Mouse (Mus musculus): ENCODE results near the gene Foxg1. TPM values are rescaled to one million over a fixed set of nuclear protein-coding genes. Genes with fewer than 3 reads are reported as not detected.

Foxg1 gene
- total RNA-seq, 1 experiment from 2014 or later: not detected

DNA sequence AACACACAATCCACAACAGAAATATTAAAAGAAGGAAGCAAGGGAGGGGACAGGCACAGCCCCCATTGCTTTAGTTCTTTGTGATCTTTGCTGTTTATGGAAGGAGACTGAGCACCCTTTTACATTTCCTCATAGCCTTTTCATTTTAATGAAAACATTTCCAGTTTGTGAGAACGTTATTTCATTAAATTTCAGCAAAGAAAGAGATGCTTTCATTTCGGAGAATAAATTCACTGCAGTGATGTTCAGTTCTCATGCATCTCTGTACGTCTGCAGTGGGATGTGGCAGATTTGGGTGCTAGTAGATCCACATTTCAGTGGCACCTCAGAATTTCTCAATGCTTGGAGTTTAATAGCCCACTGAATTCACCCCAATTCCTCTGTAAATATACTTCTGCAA, 16.2 kb downstream of the Foxg1 start:
- ATAC-seq (replicated peaks; ENCODE audit: insufficient number of reproducible peaks, low FRiP score, low TSS enrichment, poor library complexity, severe bottlenecking): no peak

DNA sequence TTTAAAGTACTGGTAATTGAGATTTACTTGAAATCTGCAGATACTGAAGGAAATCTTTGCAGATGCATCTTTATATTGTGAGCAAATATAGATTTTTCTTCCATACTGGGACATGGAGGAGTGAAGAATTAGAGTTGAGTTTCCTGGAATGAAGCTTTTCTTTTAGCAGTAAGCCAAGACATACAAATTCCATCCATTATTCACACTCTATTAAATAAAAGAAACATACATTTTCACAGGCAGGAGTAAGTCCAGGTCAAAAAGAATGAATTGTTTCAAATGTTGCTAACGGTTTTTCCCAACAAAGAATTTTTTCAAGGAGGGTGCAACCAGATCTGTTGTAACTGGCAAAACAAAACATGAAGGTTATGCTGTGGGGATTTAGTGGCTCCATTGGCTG, 17.2 kb downstream of the Foxg1 start:
- no peak for ATAC-seq (replicated peaks; ENCODE audit: insufficient number of reproducible peaks, low FRiP score, low TSS enrichment, poor library complexity, severe bottlenecking)

DNA sequence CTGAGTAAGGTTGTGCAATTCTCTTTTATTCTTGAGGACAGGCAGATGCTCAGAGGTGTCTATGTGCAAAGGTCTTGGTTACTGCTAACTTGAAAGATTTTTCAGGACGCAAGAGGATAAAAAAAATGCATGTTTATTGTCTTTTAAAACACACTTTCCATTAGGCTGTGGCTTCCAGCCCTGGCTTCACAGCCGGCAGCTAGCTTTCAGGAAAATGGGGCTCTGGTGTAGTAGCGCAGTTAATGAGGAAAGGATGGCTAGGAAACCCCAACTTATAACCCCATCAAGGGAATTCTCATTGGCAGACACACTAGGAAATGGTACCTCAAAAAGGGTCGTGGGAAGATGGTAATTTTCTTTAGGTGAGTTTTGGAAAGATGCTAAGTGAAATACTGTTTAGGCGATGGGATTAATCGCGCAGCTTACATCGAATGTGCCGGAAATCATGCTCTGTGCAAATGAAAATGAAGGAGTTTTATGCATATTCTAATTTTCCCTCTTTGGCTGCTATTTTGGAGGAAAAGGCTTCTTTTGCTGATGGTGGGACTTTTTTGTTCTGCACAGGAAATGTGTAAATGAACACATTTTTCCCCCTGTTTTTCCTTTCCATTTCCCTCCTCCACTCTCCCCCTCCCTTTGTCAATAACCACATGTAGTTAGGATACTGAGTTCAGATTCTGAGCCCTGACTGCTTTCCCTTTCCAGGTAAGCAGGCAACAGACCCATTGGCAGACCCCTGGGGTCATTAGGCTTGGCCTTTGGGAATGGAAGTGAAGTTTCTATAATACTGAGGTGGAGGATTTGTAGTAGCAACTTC, 17.8 kb downstream of the Foxg1 start:
- no peak for ATAC-seq (replicated peaks; ENCODE audit: insufficient number of reproducible peaks, low FRiP score, low TSS enrichment, poor library complexity, severe bottlenecking)

DNA sequence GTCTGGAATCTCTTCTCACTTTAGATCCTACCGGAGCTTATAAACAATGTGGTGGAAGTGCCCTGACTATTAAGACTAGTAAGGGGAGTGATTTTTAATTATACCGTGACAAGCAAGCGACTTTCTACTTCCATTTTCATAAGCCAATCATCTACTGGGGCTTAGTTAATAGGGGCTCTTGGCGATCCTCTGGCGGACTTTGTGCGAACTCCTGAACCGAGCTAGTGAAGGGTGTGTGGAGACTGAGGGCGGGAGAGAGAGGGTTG, 18.3 kb downstream of the Foxg1 start:
- ATAC-seq (replicated peaks; ENCODE audit: insufficient number of reproducible peaks, low FRiP score, low TSS enrichment, poor library complexity, severe bottlenecking): no peak

DNA sequence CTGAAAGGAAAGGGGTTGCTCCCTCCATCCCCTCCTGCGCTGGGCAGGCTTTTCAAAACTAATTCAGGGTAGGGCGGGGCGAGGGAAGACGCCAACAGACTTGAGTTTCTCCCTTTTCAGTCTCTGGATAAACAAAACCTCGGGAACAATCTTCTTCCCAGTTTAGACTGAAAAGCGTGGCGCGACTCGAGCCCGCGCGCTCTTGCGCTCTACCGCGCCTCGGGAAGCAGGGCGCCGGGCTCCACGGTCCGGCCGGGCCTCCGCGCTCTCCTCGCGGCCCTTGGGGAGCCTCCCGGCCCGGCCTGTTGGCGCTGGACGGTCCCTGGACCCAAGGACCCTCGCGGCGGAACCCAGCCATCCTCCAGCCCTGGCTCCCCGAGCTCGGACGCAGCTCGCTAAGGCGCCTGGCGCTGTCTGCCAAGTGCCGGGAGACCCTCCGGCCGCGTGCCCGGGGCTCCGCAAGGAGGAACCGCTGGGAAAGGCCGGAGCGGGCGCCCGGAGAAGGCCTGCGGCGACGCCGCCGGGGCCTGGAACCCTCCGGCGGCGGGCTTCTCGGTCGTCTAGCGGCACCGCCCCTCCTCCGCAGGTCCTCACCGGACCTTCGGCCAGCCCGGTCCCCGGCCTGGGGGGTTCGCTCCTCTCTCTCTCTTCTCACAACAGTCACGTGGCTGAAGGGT, 18.8 kb downstream of the Foxg1 start:
- no peak for ATAC-seq (replicated peaks; ENCODE audit: insufficient number of reproducible peaks, low FRiP score, low TSS enrichment, poor library complexity, severe bottlenecking)

DNA sequence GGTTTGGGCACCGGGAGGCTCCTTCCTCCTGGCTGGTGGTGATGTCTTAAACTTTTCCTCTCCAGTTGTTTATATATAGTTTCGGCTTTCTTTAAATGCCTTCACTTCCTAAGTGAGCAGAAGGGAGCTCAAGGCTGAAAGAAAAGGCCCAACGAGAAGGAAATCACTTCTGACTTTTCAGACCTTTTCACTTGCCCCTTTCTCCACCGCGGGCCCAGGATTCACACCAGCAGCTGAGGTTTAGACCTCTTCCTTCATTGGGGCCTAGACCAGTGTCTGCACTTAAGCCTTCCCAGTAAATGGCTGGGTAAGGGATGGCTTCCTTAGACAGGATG, 19.3 kb downstream of the Foxg1 start:
- no peak for ATAC-seq (replicated peaks; ENCODE audit: insufficient number of reproducible peaks, low FRiP score, low TSS enrichment, poor library complexity, severe bottlenecking)

DNA sequence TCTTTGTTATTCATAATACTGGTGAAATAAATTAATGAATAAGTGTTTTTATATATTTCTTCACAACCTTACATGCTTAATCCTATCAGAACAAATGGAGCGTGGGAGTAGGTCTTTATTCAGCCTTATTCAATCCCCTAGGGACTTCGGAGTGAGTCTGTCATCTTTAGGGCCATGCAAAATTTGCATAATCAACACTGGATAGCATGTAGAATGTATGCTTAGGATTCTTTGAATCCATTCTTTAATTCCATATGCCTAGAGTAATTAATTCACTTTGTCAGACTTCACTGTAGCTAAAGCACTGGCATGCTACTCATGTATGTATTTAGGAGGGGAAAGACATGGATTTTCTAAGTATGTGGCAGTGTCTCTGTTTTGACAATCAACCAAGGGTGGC, 27.4 kb downstream of the Foxg1 start:
- no peak for ATAC-seq (replicated peaks; ENCODE audit: insufficient number of reproducible peaks, low FRiP score, low TSS enrichment, poor library complexity, severe bottlenecking)

DNA sequence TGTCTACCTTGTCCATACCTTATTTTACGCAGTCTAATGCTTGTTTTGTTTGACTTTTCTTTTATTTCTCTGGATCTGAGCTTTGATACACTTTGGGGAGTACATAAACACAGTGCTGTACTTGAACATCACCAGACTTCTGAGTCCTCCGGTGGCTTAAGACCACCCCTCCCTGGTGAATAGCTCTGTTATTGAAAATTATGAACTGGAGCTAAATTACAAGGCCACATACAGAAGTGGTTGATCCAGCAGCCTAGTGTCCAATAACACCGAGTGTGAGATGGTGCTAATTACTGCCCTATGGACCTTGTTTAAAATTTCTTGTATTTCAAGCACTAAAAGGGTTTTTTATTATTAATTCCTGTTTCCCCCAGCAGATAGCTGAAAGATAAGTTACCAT, 35.5 kb downstream of the Foxg1 start:
- ATAC-seq (replicated peaks; ENCODE audit: insufficient number of reproducible peaks, low FRiP score, low TSS enrichment, poor library complexity, severe bottlenecking): no peak

Other genes with a start within 250 kb of the Foxg1 start
- gene Gm43517, start 2.5 kb downstream of the Foxg1 start, total RNA-seq (2017): not detected in 3 replicates

All from monocyte, adult 5-6 weeks (primary cell).